Mouse (Mus musculus) erythroblast, embryonic 14.5 days (primary cell): Measurements from ENCODE around the gene Mlc1. TPM values are rescaled to one million over a fixed set of nuclear protein-coding genes. Genes with fewer than 3 reads are reported as not detected.

ENCODE experiments used
- H3K27me3 ChIP-seq: 2 replicates; pipeline ENCODE4 v1.6.1; 2012; ENCODE audit warnings: inconsistent platforms; ENCODE audit not compliant: control insufficient read depth
- H3K36me3 ChIP-seq: 2 replicates; pipeline ENCODE4 v1.6.1; 2012; ENCODE audit warnings: mild to moderate bottlenecking, inconsistent platforms; ENCODE audit not compliant: control insufficient read depth
- H3K4me1 ChIP-seq: 2 replicates; pipeline ENCODE4 v1.6.1; 2012; ENCODE audit warnings: inconsistent platforms; ENCODE audit not compliant: control insufficient read depth
- H3K4me3 ChIP-seq: replicated peaks from 2 replicates; pipeline ENCODE3; 2012; ENCODE audit warnings: moderate library complexity, mild to moderate bottlenecking, inconsistent platforms
- H3K9me3 ChIP-seq: 2 replicates; pipeline ENCODE4 v1.6.1; 2012; ENCODE audit warnings: low read length, inconsistent platforms, mixed read lengths; ENCODE audit not compliant: control insufficient read depth
- GATA1 ChIP-seq: IDR thresholded peaks from 2 replicates; pipeline ENCODE4 v1.6.1; 2012; ENCODE audit warnings: low read length, inconsistent platforms, mixed read lengths
- TAL1 ChIP-seq: IDR thresholded peaks from 3 replicates; pipeline ENCODE4 v1.6.1; 2012; ENCODE audit warnings: low read length, inconsistent platforms, mixed read lengths
- polyA plus RNA-seq: library from polyadenylated mRNA; stranded (reverse); fragments of >175 nt; gene quantifications from 2 replicates; pipeline ENCODE4 v1.2.3, GENCODE M21; 2012

Gene Mlc1
- not detected in 2 replicates for polyA plus RNA-seq

- Histone ChIP-seq H3K9me3 (no peaks in the 10 kb centered on the region), H3K36me3 (no peaks in the 10 kb centered on the region), H3K27me3 (no peaks in the 10 kb centered on the region), H3K4me3 (no peak within 1 kb of the TSS), H3K4me1 (no peaks in the 10 kb centered on the region)
- no peak for TF ChIP-seq GATA1
- TF ChIP-seq TAL1 = no peak
Observed at GRCm38 (mm10) chr15:88978281-88979137, at the start of gene Mlc1. Gene Mlc1 (minus strand): TSS chr15:88979007.

GRCm38 (mm10) chr15:89020492-89020891 is 41.7 kb upstream of the Mlc1 start:
- no peaks in the 10 kb centered on the region for H3K36me3 ChIP-seq
- no peak for TF ChIP-seq TAL1
- TF ChIP-seq GATA1 = no peak
- no peaks in the 10 kb centered on the region for H3K27me3 ChIP-seq
- H3K4me3 ChIP-seq = no peak overlapping the region
- H3K9me3 ChIP-seq = no peaks in the 10 kb centered on the region
- peaks cover 3% of the 10 kb centered on the region for H3K4me1 ChIP-seq

- no peak for TF ChIP-seq GATA1
- no peak for TF ChIP-seq TAL1
- H3K27me3 ChIP-seq = no peaks in the 10 kb centered on the region
- H3K4me1 ChIP-seq = peaks cover 3% of the 10 kb centered on the region
- H3K36me3 ChIP-seq = no peaks in the 10 kb centered on the region
- H3K9me3 ChIP-seq = no peaks in the 10 kb centered on the region
- H3K4me3 ChIP-seq = no peak overlapping the region
Observed at GRCm38 (mm10) chr15:89020085-89020484, 41.3 kb upstream of the Mlc1 start.

GRCm38 (mm10) chr15:89016722-89017121 is 37.9 kb upstream of the Mlc1 start:
- Histone ChIP-seq H3K27me3 (no peaks in the 10 kb centered on the region), H3K4me1 (peaks cover 3% of the 10 kb centered on the region), H3K36me3 (no peaks in the 10 kb centered on the region), H3K9me3 (no peaks in the 10 kb centered on the region), H3K4me3 (no peak overlapping the region)
- no peak for TF ChIP-seq GATA1
- no peak for TF ChIP-seq TAL1

- no peak overlapping the region for H3K4me3 ChIP-seq
- no peaks in the 10 kb centered on the region for H3K36me3 ChIP-seq
- no peaks in the 10 kb centered on the region for H3K27me3 ChIP-seq
- TF ChIP-seq GATA1 = no peak
- no peak for TF ChIP-seq TAL1
- no peaks in the 10 kb centered on the region for H3K9me3 ChIP-seq
- no peaks in the 10 kb centered on the region for H3K4me1 ChIP-seq
Observed at GRCm38 (mm10) chr15:89007781-89008180, 29.0 kb upstream of the Mlc1 start.

- Histone ChIP-seq H3K9me3 (no peaks in the 10 kb centered on the region), H3K36me3 (no peaks in the 10 kb centered on the region), H3K27me3 (no peaks in the 10 kb centered on the region), H3K4me3 (no peak overlapping the region), H3K4me1 (no peaks in the 10 kb centered on the region)
- TF ChIP-seq TAL1 (no peak), GATA1 (no peak)
Observed at GRCm38 (mm10) chr15:89007002-89007401, 28.2 kb upstream of the Mlc1 start.

- TF ChIP-seq TAL1 (no peak), GATA1 (no peak)
- no peaks in the 10 kb centered on the region for H3K27me3 ChIP-seq
Observed at GRCm38 (mm10) chr15:89001245-89001644, 22.4 kb upstream of the Mlc1 start.

GRCm38 (mm10) chr15:89000367-89000766 is 21.6 kb upstream of the Mlc1 start:
- no peaks in the 10 kb centered on the region for H3K9me3 ChIP-seq
- no peak for TF ChIP-seq TAL1
- no peak for TF ChIP-seq GATA1
- no peaks in the 10 kb centered on the region for H3K27me3 ChIP-seq
- H3K4me1 ChIP-seq = no peaks in the 10 kb centered on the region
- H3K36me3 ChIP-seq = no peaks in the 10 kb centered on the region
- H3K4me3 ChIP-seq = no peak overlapping the region

More at GRCm38 (mm10) chr15:89001245-89001644, 22.4 kb upstream of the Mlc1 start:
- no peaks in the 10 kb centered on the region for H3K9me3 ChIP-seq
- no peaks in the 10 kb centered on the region for H3K36me3 ChIP-seq
- no peaks in the 10 kb centered on the region for H3K4me1 ChIP-seq
- H3K4me3 ChIP-seq = no peak overlapping the region

GRCm38 (mm10) chr15:88999124-88999523 is 20.3 kb upstream of the Mlc1 start:
- no peaks in the 10 kb centered on the region for H3K9me3 ChIP-seq
- H3K4me3 ChIP-seq = no peak overlapping the region
- H3K4me1 ChIP-seq = no peaks in the 10 kb centered on the region
- TF ChIP-seq TAL1 (no peak), GATA1 (no peak)
- H3K36me3 ChIP-seq = no peaks in the 10 kb centered on the region
- H3K27me3 ChIP-seq = no peaks in the 10 kb centered on the region

- Histone ChIP-seq H3K36me3 (no peaks in the 10 kb centered on the region), H3K9me3 (no peaks in the 10 kb centered on the region), H3K4me3 (no peak overlapping the region), H3K27me3 (no peaks in the 10 kb centered on the region), H3K4me1 (no peaks in the 10 kb centered on the region)
- no peak for TF ChIP-seq TAL1
- TF ChIP-seq GATA1 = no peak
Observed at GRCm38 (mm10) chr15:88998636-88999035, 19.8 kb upstream of the Mlc1 start.
